Mouse (Mus musculus): ENCODE measurements around the gene Jarid2. TPM values are rescaled to one million over a fixed set of nuclear protein-coding genes. Genes with fewer than 3 reads are reported as not detected.
A peak's percentile ranks its signal among the peaks of the same experiment; 100 is the strongest.

The Jarid2 gene
- total RNA-seq, 1 experiment: 190 TPM

DNA sequence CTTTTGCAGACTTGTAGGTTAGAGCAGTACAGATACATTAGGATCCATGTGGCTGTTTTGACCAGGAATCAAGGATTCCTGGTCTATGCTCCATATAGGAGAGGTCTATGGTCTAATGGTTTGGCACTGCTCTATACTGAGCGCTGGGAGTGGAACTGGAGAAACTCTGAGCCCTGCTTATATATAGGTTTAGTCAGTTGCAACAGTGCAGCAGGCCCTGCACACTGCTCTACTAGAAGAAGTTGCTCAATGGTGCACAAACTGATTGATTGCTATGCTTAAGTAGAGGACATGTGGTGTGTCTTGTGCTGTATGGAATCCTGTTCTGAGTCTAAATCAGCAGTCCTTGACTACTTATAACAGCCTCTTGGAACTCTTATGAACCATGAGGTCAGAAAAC, 31.5 kb downstream of the Jarid2 start:
- H3K9ac ChIP-seq (ENCODE audit: insufficient read depth, low read depth, low read length, poor library complexity, severe bottlenecking): no peak overlapping the region
- H3K4me1 ChIP-seq (ENCODE audit: control insufficient read depth in 2 of 2, insufficient read depth in 2 of 2, low read length in 2 of 2, poor library complexity in 1 of 2): peaks cover 8 to 15% of the 10 kb centered on the region in 2 experiments
- H3K9me3 ChIP-seq (ENCODE audit: control insufficient read depth, insufficient read depth, low read depth, low read length): no peaks in the 10 kb centered on the region
- no peak overlapping the region for H3K27ac ChIP-seq (ENCODE audit: insufficient read depth, low read depth, low read length, poor library complexity, severe bottlenecking)
- in situ Hi-C loops (cut with MboI; ENCODE audit: low sequenced_read_pairs in 2 of 2, unreplicated experiment in 2 of 2): no loop called here
- H3K4me3 ChIP-seq (ENCODE audit: insufficient read depth in 1 of 2, low read depth in 1 of 2, low read length in 2 of 2, poor library complexity in 1 of 2, severe bottlenecking in 1 of 2): no peak overlapping the region
- peaks cover 15% of the 10 kb centered on the region for H3K36me3 ChIP-seq (ENCODE audit: control insufficient read depth, insufficient read depth, low read length, poor library complexity, severe bottlenecking)
- TF ChIP-seq MAFK (IDR thresholded peaks at IDR 0.05; ENCODE audit: insufficient read depth, low read depth, low read length): no peak
- no peak for DNase-seq (ENCODE audit: low read depth, low spot score)

DNA sequence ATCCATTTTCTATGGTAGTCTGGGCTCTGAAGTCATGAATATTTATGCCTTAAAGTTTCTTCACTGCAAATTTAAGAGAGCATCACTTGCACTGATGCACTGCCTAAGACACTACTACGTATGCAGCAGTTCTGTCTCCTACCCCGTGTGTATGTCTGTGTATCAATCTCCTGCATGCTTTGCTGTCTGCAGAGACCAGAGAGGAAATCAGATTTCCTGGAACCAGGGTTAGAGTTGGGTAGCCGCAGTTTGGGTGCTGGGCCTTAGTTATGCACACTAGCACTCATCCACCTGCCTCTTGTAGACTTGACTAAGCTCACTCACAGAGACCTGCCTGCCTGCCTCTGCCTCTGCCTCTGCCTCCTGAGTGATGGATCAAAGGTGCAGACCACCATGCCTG, 33.8 kb downstream of the Jarid2 start:
- no peak overlapping the region for H3K27ac ChIP-seq (ENCODE audit: insufficient read depth, low read depth, low read length, poor library complexity, severe bottlenecking)
- H3K4me3 ChIP-seq (ENCODE audit: insufficient read depth in 1 of 2, low read depth in 1 of 2, low read length in 2 of 2, poor library complexity in 1 of 2, severe bottlenecking in 1 of 2): no peak overlapping the region
- H3K36me3 ChIP-seq (ENCODE audit: control insufficient read depth, insufficient read depth, low read length, poor library complexity, severe bottlenecking): peaks cover 13% of the 10 kb centered on the region
- DNase-seq (ENCODE audit: low read depth, low spot score): no peak
- in situ Hi-C loops (cut with MboI; ENCODE audit: low sequenced_read_pairs in 2 of 2, unreplicated experiment in 2 of 2): no loop called here
- no peak overlapping the region for H3K9ac ChIP-seq (ENCODE audit: insufficient read depth, low read depth, low read length, poor library complexity, severe bottlenecking)
- TF ChIP-seq ZC3H11A (IDR thresholded peaks at IDR 0.05; ENCODE audit: borderline replicate concordance, low read depth, low read length) (no peak), CHD2 (IDR thresholded peaks at IDR 0.05; ENCODE audit: low read depth, low read length) (no peak), HCFC1 (IDR thresholded peaks at IDR 0.05; ENCODE audit: borderline replicate concordance, insufficient read depth, low read length) (no peak), MAFK (IDR thresholded peaks at IDR 0.05; ENCODE audit: insufficient read depth, low read depth, low read length) (no peak)
- H3K9me3 ChIP-seq (ENCODE audit: control insufficient read depth, insufficient read depth, low read depth, low read length): no peaks in the 10 kb centered on the region
- peaks cover 8 to 14% of the 10 kb centered on the region in 2 experiments for H3K4me1 ChIP-seq (ENCODE audit: control insufficient read depth in 2 of 2, insufficient read depth in 2 of 2, low read length in 2 of 2, poor library complexity in 1 of 2)

DNA sequence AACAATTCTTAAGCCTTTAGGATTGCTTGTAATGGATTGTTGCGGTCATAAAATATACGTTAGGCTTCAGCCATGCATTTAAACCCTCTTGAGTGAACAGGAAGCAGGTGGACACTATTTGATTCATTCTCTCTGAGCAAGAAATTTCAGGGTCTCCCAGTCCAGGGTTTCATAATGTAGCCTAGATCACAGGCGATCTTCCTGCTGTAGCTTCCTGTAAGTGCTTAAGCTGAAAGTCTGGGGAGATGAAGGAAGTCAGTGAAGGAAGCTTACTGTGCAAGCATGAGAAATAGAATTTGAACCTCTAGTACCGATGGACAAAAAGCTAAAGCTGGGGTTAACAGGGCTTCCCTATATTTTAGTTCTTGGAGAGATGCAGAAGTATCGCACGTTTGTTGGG, 38.5 kb downstream of the Jarid2 start:
- Histone ChIP-seq H3K36me3 (ENCODE audit: control insufficient read depth, insufficient read depth, low read length, poor library complexity, severe bottlenecking) (peaks cover 2% of the 10 kb centered on the region), H3K4me1 (ENCODE audit: control insufficient read depth in 2 of 2, insufficient read depth in 2 of 2, low read length in 2 of 2, poor library complexity in 1 of 2) (peaks cover 6 to 9% of the 10 kb centered on the region in 2 experiments), H3K9ac (ENCODE audit: insufficient read depth, low read depth, low read length, poor library complexity, severe bottlenecking) (peak overlapping the region; percentile 3; the same call in 1 of the 2 replicates), H3K4me3 (ENCODE audit: insufficient read depth in 1 of 2, low read depth in 1 of 2, low read length in 2 of 2, poor library complexity in 1 of 2, severe bottlenecking in 1 of 2) (no peak overlapping the region), H3K9me3 (ENCODE audit: control insufficient read depth, insufficient read depth, low read depth, low read length) (no peaks in the 10 kb centered on the region), H3K27ac (ENCODE audit: insufficient read depth, low read depth, low read length, poor library complexity, severe bottlenecking) (no peak overlapping the region)
- TF ChIP-seq ZNF384 (IDR thresholded peaks at IDR 0.05; ENCODE audit: low read depth, low read length) (no peak), ZC3H11A (IDR thresholded peaks at IDR 0.05; ENCODE audit: borderline replicate concordance, low read depth, low read length) (no peak), CHD2 (IDR thresholded peaks at IDR 0.05; ENCODE audit: low read depth, low read length) (no peak), HCFC1 (IDR thresholded peaks at IDR 0.05; ENCODE audit: borderline replicate concordance, insufficient read depth, low read length) (no peak), MAFK (IDR thresholded peaks at IDR 0.05; ENCODE audit: insufficient read depth, low read depth, low read length) (no peak)
- DNase-seq (ENCODE audit: low read depth, low spot score): no peak
- in situ Hi-C loops (cut with MboI; ENCODE audit: low sequenced_read_pairs in 2 of 2, unreplicated experiment in 2 of 2): no loop called here

DNA sequence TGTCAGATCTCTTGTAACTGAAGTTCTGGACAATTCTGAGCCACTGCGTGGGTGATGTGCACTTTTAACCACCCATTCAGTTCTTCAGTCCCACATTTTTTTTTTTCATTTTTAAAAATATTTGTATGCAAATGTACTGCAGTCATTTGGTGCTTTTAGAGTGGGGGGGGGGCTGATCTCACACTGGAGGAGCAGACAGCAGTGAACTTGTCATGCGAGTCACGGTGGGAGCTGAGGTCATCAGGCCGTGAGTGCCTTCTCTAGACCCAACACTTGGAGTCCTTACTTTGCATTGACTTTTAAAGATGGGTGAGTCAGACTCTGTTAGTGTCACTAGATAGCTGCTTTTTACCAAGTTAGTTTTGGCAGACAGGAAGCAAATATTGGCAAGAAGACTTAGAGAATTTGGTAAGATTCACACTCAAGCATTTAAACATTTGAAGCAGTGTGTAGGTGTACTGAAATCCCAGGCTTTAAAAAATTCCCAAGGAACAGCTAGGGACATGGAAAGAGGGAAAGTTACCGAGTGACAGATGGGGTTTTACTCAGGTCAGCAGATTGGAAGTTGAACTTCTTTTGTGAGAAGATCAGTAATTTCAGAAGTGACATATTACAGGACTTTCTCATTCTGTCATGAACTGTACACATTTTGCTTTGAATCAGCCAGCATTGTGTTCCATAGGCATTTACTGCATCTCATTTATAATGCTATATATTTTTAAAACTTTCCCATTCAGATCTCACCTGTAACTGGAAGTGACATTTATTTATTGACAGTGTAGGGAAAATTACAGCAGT, 41.7 kb downstream of the Jarid2 start:
- Histone ChIP-seq H3K36me3 (ENCODE audit: control insufficient read depth, insufficient read depth, low read length, poor library complexity, severe bottlenecking) (peaks cover 3% of the 10 kb centered on the region), H3K27ac (ENCODE audit: insufficient read depth, low read depth, low read length, poor library complexity, severe bottlenecking) (no peak overlapping the region), H3K4me3 (ENCODE audit: insufficient read depth in 1 of 2, low read depth in 1 of 2, low read length in 2 of 2, poor library complexity in 1 of 2, severe bottlenecking in 1 of 2) (no peak overlapping the region), H3K9ac (ENCODE audit: insufficient read depth, low read depth, low read length, poor library complexity, severe bottlenecking) (no peak overlapping the region), H3K4me1 (ENCODE audit: control insufficient read depth in 2 of 2, insufficient read depth in 2 of 2, low read length in 2 of 2, poor library complexity in 1 of 2) (peaks cover 4 to 7% of the 10 kb centered on the region in 2 experiments; a peak in 3 of 4 replicates), H3K9me3 (ENCODE audit: control insufficient read depth, insufficient read depth, low read depth, low read length) (no peaks in the 10 kb centered on the region)
- TF ChIP-seq ZNF384 (IDR thresholded peaks at IDR 0.05; ENCODE audit: low read depth, low read length) (no peak), MAFK (IDR thresholded peaks at IDR 0.05; ENCODE audit: insufficient read depth, low read depth, low read length) (no peak), ZC3H11A (IDR thresholded peaks at IDR 0.05; ENCODE audit: borderline replicate concordance, low read depth, low read length) (no peak), HCFC1 (IDR thresholded peaks at IDR 0.05; ENCODE audit: borderline replicate concordance, insufficient read depth, low read length) (no peak), CHD2 (IDR thresholded peaks at IDR 0.05; ENCODE audit: low read depth, low read length) (no peak)
- no peak for DNase-seq (ENCODE audit: low read depth, low spot score)
- in situ Hi-C loops (cut with MboI; ENCODE audit: low sequenced_read_pairs in 2 of 2, unreplicated experiment in 2 of 2): no loop called here

All from ES-E14 (cell line).